Mouse (Mus musculus) forebrain, embryonic 14.5 days (tissue): ENCODE measurements around the gene Gm26897. TPM values are rescaled to one million over a fixed set of nuclear protein-coding genes. Genes with fewer than 3 reads are reported as not detected.

ENCODE experiments used
- ATAC-seq: fragments of 200-750 bp; cut with Nextera tagmentation; 2 replicates; pipeline ENCODE4 v1.8.0; 2017; ENCODE audit warnings: mild to moderate bottlenecking, moderate library complexity
- DNase-seq: peaks from one replicate; pipeline ENCODE4 v3.0.0-alpha.2; 2015; ENCODE audit warnings: low spot score
- H3K27ac ChIP-seq: fragments of 300-500 bp; sonication (generic); 2 replicates; pipeline ENCODE4 v1.5.1; 2014; ENCODE audit warnings: low read depth, mild to moderate bottlenecking, control low read depth, low read length, moderate library complexity
- H3K27me3 ChIP-seq: fragments of 300-500 bp; sonication (generic); replicated peaks from 2 replicates; pipeline ENCODE4 v1.6.1; 2014; ENCODE audit warnings: low read length, control low read depth, mixed read lengths; ENCODE audit not compliant: control insufficient read depth, insufficient read depth
- H3K36me3 ChIP-seq: fragments of 300-500 bp; sonication (generic); 2 replicates; pipeline ENCODE4 v1.6.1; 2014; ENCODE audit warnings: low read length, control low read depth; ENCODE audit not compliant: control insufficient read depth, insufficient read depth
- H3K4me1 ChIP-seq: fragments of 300-500 bp; sonication (generic); 2 replicates; pipeline ENCODE4 v1.6.1; 2014; ENCODE audit warnings: antibody characterized with exemption, low read length, control low read depth; ENCODE audit not compliant: control insufficient read depth, insufficient read depth
- H3K4me2 ChIP-seq: fragments of 300-500 bp; sonication (generic); 2 replicates; pipeline ENCODE4 v1.6.1; 2014; ENCODE audit warnings: mild to moderate bottlenecking, control low read depth, low read length
- H3K4me3 ChIP-seq: fragments of 300-500 bp; sonication (generic); 2 replicates; pipeline ENCODE4 v1.5.1; 2014; ENCODE audit warnings: low read depth, low read length, control low read depth
- H3K9ac ChIP-seq: fragments of 300-500 bp; sonication (generic); 2 replicates; pipeline ENCODE4 v1.6.1; 2014; ENCODE audit warnings: mild to moderate bottlenecking, low read length, control low read depth, moderate library complexity
- H3K9me3 ChIP-seq: fragments of 300-500 bp; sonication (generic); replicated peaks from 2 replicates; pipeline ENCODE4 v1.6.1; 2016; ENCODE audit warnings: low read length, control low read depth, mixed read lengths; ENCODE audit not compliant: control insufficient read depth
- WGBS: fragments of 180-500 bp; shearing (Covaris S2); extraction: QIAGEN DNeasy Blood & Tissue Kit; methylation state at CpG from one replicate; pipeline ENCODE4 v1.1.7; 2014; 5-methylcytosine and 5-hydroxymethylcytosine counted together
- polyA plus RNA-seq: library from polyadenylated mRNA; unstranded; fragments of >200 nt; fragmentation: Nextera tagmentation; extraction: Ambion mirVana; gene quantifications from 2 replicates; pipeline ENCODE4 v1.2.1, GENCODE M21; 2014

Gm26897 gene
- polyA plus RNA-seq, 1 experiment from 2014 or later, result not detected

DNA sequence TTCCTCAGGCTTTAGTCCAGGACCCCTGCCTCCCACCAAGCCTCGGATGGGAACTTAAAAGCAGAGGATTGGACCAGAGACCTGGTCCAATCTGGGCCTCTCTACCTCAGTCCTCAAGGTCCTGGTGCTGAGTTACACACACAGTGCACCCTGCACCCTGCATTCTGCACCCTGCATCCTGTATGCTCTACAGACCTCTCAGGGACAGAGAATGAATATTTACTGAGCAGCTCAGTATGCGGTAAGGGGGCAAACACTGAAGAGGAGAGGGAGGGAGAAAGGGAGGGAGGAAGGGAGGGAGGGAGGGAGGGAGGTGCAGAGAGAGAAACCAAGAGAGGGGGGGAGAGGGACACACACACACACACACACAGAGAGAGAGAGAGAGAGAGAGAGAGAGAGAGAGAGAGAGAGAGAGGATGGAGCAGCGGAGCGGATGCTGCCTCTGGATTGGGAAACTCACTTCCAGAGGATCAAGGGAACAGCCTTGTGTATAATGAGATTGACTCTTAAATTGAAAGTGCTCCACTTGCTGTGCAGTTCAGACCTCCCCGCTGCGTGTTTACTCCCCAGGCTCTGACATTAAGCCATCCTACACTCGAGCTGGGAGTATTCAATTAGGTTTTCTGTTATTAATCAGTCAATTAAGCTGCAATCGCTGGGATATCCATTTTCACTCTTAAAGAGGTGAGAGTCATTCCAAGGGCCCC is 24.4 kb upstream of the Gm26897 start:
- DNase-seq, result peak; percentile 64

GRCm38 (mm10) chr5:111719018-111719417 is 14.7 kb upstream of the Gm26897 start:
- WGBS, result 55% methylated on average over 3 of the region's 3 CpGs
- Histone ChIP-seq H3K27ac (no peak overlapping the region), H3K9ac (no peak overlapping the region), H3K27me3 (no peaks in the 10 kb centered on the region), H3K4me3 (no peak overlapping the region), H3K4me1 (peaks cover 16% of the 10 kb centered on the region), H3K4me2 (no peak overlapping the region), H3K36me3 (no peaks in the 10 kb centered on the region), H3K9me3 (no peaks in the 10 kb centered on the region)
- ATAC-seq (no peak), DNase-seq (no peak)

More for the DNA sequence above, 24.4 kb upstream of the Gm26897 start:
- H3K36me3 ChIP-seq, result no peaks in the 10 kb centered on the region
- H3K9me3 ChIP-seq, result no peaks in the 10 kb centered on the region
- H3K4me3 ChIP-seq, result no peak overlapping the region
- peaks cover 9% of the 10 kb centered on the region for H3K4me1 ChIP-seq
- no peak overlapping the region for H3K9ac ChIP-seq
- H3K4me2 ChIP-seq, result no peak overlapping the region
- H3K27ac ChIP-seq, result peak overlapping the region; percentile 31; the same call in 1 of the 2 replicates
- WGBS, result 13% methylated on average over 8 of the region's 8 CpGs
- ATAC-seq, result 0 out of 2 replicates have a peak, but pooled peaks have one; percentile 58
- 0 out of 2 replicates have a peak, but pooled peaks cover 3% of the 10 kb centered on the region for H3K27me3 ChIP-seq

DNA sequence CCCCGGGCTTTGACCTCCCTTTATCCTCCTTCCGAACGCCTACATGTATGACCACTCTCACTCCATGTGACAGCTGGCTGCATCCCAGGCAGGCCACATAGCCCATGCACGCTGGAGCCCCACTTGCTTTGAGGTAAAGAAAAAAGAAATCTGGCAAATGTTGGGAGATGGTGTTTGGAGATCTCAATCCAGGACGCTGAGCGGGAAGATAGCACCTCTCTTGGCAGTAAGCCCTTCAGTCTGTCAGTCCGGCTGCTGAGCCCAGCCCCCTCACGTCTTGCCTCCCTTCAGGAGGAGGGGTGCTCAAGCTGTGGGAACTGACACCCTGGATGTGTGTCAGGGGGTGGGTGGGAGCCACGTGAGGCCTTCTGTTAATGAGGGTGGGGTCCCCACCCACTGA is 13.0 kb upstream of the Gm26897 start:
- Histone ChIP-seq H3K4me3 (no peak overlapping the region), H3K27me3 (no peaks in the 10 kb centered on the region), H3K36me3 (no peaks in the 10 kb centered on the region), H3K4me1 (peaks cover 33% of the 10 kb centered on the region), H3K9ac (no peak overlapping the region), H3K9me3 (no peaks in the 10 kb centered on the region), H3K27ac (peak overlapping the region; percentile 74), H3K4me2 (no peak overlapping the region)
- DNase-seq, result peak; percentile 89
- 57% methylated on average over 9 of the region's 9 CpGs for WGBS
- peak; percentile 15; the same call in 1 of the 2 replicates for ATAC-seq

DNA sequence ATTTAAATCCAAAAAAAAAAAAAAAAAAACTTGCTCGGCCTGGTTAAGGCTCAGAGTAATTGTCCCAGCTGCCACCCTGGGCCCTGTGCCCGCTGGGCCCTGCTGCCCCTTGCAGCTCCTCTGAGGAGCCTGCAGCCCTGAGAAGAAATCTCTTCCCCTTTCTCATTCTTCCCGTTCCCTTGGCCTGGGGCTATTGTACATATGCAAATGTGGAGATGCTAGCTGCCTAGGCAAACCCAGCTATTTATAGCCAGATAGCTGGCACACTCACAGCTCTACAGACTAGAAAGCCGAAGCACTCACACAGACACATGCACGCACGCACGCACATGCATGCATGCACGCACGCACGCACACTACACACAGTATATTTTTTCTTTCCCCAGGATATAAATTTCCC is 9.0 kb upstream of the Gm26897 start:
- peak; percentile 98 for DNase-seq
- peak; percentile 92 for ATAC-seq
- Histone ChIP-seq H3K4me3 (no peak overlapping the region), H3K4me1 (peaks cover 34% of the 10 kb centered on the region), H3K36me3 (no peaks in the 10 kb centered on the region), H3K9ac (peak overlapping the region; percentile 47; the same call in 1 of the 2 replicates), H3K9me3 (no peaks in the 10 kb centered on the region), H3K4me2 (peak overlapping the region; percentile 44), H3K27me3 (no peaks in the 10 kb centered on the region), H3K27ac (peak overlapping the region; percentile 97)
- WGBS, result 6% methylated on average over 10 of the region's 10 CpGs

- Histone ChIP-seq H3K4me1 (peaks cover 31% of the 10 kb centered on the region), H3K4me3 (0 out of 2 replicates have a peak overlapping the region, but pooled peaks have one; percentile 2), H3K27me3 (no peaks in the 10 kb centered on the region), H3K4me2 (peak overlapping the region; percentile 44), H3K9ac (peak overlapping the region; percentile 47), H3K27ac (peak overlapping the region; percentile 97), H3K9me3 (no peaks in the 10 kb centered on the region), H3K36me3 (no peaks in the 10 kb centered on the region)
- DNase-seq (peak; percentile 89), ATAC-seq (peak; percentile 77)
- 11% methylated on average over 22 of the region's 22 CpGs for WGBS
Observed at GRCm38 (mm10) chr5:111725195-111725920, 8.4 kb upstream of the Gm26897 start.

- H3K4me2 ChIP-seq, result no peak overlapping the region
- no peak overlapping the region for H3K4me3 ChIP-seq
- H3K27me3 ChIP-seq, result no peaks in the 10 kb centered on the region
- WGBS, result 83% methylated on average over 4 of the region's 4 CpGs
- H3K4me1 ChIP-seq, result peaks cover 35% of the 10 kb centered on the region
- no peak for DNase-seq
- H3K27ac ChIP-seq, result no peak overlapping the region
- no peaks in the 10 kb centered on the region for H3K9me3 ChIP-seq
- no peaks in the 10 kb centered on the region for H3K36me3 ChIP-seq
- no peak for ATAC-seq
- no peak overlapping the region for H3K9ac ChIP-seq
Observed at GRCm38 (mm10) chr5:111728411-111728810, 5.3 kb upstream of the Gm26897 start.

DNA sequence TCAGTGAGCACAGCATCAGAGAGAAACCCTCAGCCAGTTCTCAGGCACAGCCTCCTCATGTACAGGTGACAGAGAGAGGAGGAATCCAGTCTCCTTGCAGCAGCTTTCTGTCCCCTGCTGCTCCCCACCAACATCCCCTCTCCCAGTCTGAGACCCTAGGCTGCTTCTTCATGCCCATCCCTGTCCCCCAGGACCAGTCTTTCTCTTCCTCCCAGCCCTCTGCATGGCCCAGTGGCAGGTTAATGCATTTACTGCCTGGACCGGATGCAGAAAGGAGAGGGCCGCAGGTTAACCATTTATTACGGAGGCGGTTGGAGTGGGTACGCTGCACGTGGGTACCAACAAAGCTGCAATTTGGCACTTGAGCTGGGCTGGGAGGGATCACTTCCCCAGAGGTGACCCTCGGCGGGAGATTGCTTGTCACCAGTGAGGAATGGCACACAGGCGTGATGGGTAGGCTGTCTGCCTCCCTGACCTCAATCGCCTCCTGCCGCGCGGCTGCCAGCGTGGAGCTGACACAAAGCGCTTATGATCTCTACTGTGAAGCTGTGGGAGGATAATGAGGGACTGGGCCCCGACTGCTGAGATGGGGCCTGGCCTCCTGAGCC is 3.1 kb upstream of the Gm26897 start:
- Histone ChIP-seq H3K27me3 (no peaks in the 10 kb centered on the region), H3K4me2 (no peak overlapping the region), H3K9ac (peak overlapping the region; percentile 14; the same call in 1 of the 2 replicates), H3K4me1 (peaks cover 12% of the 10 kb centered on the region), H3K9me3 (no peaks in the 10 kb centered on the region), H3K36me3 (no peaks in the 10 kb centered on the region), H3K27ac (peak overlapping the region; percentile 66), H3K4me3 (no peak overlapping the region)
- DNase-seq (peak; percentile 45), ATAC-seq (peak; percentile 52)
- 18% methylated on average over 16 of the region's 16 CpGs for WGBS

- ATAC-seq (no peak), DNase-seq (no peak)
- no peak overlapping the region for H3K9ac ChIP-seq
- no peak overlapping the region for H3K4me3 ChIP-seq
- H3K36me3 ChIP-seq, result no peaks in the 10 kb centered on the region
- H3K9me3 ChIP-seq, result no peaks in the 10 kb centered on the region
- no peak overlapping the region for H3K27ac ChIP-seq
- 67% methylated on average over 2 of the region's 2 CpGs for WGBS
- no peak overlapping the region for H3K4me2 ChIP-seq
- peaks cover 8% of the 10 kb centered on the region for H3K4me1 ChIP-seq
- H3K27me3 ChIP-seq, result no peaks in the 10 kb centered on the region
Observed at GRCm38 (mm10) chr5:111732194-111732593, 1.5 kb upstream of the Gm26897 start.
